Mouse (Mus musculus) heart, adult 8-10 months (tissue): ENCODE results near the gene Pfkp. TPM values are rescaled to one million over a fixed set of nuclear protein-coding genes. Genes with fewer than 3 reads are reported as not detected.

ENCODE experiments used
- DNase-seq: peaks from one replicate; pipeline ENCODE4 v3.0.0; 2022; ENCODE audit warnings: low spot score
- total RNA-seq, 4 experiments: library from RNA; stranded (reverse); gene quantifications; 2 replicates each; pipeline ENCODE4 v1.2.4; 2022

The Pfkp gene
- total RNA-seq: 10 to 100 TPM; 27.7 to 47.5 (median 33.5) TPM

- DNase-seq: peak; percentile 90
These were observed at the start of gene Pfkp for GRCm38 (mm10) chr13:6648669-6649233. Pfkp (minus strand) TSS chr13:6648777.

- no peak for DNase-seq
These were observed 42.0 kb upstream of the Pfkp start for GRCm38 (mm10) chr13:6690607-6691006.

GRCm38 (mm10) chr13:6689962-6690361 is 41.4 kb upstream of the Pfkp start:
- peak; percentile 39 for DNase-seq

- DNase-seq: no peak
These were observed 40.3 kb upstream of the Pfkp start for GRCm38 (mm10) chr13:6688790-6689433.

DNA sequence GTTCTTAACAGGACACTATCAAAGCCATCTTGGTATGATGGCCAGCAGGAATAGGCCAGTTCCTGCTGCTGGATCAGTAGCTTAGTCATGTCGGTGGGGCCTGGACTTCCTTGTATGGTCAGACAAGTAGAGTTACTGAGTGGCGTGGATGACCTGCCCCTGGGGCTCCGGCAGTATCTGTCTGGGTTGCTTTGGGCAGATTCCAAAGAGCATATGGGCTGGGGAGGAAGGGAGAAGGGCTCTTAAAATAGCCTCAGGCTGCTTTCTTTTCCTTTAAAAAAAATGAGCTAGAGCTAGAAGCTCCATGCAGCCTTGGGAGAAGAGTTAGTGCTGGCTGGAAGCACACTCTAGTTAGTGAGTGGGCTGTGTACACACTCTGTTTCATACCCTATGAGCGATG is 18.3 kb upstream of the Pfkp start:
- DNase-seq: no peak

- DNase-seq: no peak
These were observed 16.9 kb upstream of the Pfkp start for GRCm38 (mm10) chr13:6665506-6665905.

- no peak for DNase-seq
These were observed 15.6 kb upstream of the Pfkp start for GRCm38 (mm10) chr13:6664216-6664615.

- DNase-seq: peak; percentile 44
These were observed 10.7 kb upstream of the Pfkp start for GRCm38 (mm10) chr13:6659314-6659713.

DNA sequence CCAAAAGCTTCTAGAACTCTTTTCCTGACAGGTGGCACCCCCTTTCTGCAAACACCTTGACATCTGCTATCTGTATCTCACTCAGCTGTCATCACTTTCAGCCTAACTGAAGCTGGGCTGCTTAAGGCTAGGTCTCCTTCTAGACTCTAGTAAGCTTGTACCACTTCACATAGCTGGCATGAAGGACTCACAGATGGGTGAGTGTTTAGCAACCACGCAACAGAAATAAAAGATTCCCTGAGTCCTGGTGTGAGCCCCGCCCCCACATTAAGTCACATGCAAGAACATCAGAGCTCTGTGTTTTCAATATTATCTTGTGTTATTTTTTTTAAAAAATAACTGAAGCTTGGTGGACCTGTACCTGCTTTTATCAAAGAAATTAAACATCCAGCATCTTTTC is 8.7 kb upstream of the Pfkp start:
- DNase-seq: no peak

- DNase-seq: no peak
These were observed 965 bp upstream of the Pfkp start for GRCm38 (mm10) chr13:6649542-6649941.

DNA sequence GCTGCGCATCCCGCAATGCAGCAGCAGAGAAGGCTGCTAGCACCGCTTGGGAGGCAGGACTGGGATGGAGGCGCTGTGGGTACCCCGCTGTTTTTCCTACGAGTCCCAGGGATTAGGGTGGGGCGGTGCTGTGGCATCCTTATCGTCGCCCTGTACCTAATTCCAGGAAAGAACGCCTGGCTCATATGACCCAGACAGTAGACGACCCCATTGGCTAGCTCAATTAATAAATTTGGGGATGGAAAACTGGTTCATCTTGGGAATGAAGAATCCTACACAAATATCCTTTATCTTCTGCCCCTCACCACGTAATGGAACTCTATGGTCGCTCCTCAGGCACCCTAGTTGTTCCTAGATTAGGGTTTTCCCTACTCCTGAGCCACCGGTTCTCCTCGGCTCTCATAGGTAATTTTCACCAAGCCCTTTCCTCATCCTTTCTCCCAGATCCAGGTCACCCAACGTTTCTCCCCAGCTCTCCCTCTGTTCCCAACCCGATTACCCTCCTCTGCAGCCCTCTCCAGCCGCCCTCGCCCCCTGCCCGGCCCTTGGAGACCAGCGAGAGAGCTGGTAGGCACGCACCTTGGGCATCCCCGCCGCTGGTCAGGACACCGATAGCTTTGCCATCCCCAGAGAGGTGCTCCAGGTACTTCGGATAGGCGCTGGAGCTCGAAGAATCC is 447 bp downstream of the Pfkp start:
- no peak for DNase-seq

DNA sequence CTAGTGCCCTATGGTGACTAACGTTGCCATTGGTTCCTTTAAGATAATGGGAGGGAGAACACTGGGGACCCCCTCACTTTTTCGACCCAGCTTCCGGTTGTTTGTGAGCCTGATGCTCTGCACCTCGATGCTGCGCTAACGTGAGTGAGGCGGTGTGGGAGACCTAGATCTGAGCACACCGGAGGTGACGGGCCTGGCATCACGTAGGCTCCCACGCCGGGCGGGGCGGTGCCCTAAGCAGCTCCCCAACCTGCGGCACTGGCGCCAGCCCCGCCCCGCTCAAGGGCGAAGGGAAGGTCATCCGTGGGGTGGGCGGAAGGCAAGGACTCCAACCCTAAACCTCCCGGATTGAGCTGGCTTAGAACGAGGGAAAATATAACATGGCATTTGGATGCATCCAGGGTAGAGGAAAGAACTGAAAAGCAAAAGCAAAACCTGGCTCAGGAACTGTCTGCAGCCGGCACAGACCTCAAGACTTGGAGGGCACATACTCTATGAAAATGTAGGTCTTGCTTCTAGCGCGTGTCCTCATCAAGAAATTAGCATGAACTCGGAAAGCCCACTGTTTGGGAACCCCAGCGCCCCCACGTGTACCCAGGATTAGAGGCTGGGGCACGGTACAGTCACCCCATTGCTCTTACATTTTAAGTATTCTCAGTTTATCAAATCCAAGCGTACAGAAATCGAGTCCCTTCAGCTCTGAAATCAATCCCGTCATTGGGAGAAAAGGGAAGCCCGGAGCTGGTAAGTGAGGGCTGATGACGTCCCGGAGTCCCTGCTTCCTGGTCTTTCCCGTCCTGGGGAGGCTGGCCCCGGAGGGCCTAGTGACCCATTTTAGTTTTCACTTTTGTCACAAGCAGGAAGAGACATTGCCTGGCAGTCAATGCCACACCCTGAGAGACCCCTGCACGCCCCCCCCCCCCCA is 1.2 kb downstream of the Pfkp start:
- DNase-seq: peak; percentile 62

DNA sequence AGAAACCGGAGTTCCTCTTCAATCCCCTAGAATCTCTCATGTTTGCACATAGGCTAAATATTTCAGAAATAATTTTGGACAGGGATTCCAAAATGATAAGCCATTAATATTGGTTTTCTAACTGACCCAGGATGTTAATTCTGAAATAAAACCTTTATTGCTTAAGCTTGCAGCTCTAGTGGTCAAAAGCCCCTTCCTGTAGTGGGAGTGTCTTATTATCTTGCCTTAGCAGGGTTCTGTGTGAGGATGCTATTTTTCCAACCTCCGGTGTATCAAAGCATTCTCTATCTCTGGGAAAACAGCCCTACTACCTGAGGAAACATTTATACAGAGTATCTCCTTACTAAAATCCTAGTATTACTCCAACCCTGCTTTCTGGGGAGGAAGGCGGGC is 1.9 kb downstream of the Pfkp start:
- DNase-seq: no peak

DNA sequence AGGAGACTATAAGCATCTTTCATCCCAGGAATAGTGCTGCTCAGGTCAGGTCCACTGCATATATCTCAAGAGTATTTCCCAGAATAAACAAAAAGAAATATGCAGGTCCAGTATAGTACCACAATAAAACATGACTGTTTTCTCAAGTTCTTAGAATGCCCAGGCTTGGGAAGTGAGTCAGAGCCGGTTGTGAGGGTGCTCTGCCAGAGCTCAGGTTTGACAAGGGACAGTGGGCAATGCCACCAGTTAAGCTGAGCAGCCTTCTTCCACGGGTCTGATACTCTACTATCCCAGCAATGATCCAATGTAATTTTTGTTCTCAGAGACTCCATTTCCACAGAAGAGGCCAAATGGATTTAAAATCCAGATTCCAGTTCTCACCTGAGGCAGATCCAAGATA is 2.3 kb downstream of the Pfkp start:
- DNase-seq: no peak

- DNase-seq: no peak
These were observed 4.6 kb downstream of the Pfkp start for GRCm38 (mm10) chr13:6643968-6644367.

GRCm38 (mm10) chr13:6643026-6643425 is 5.6 kb downstream of the Pfkp start:
- no peak for DNase-seq

- peak; percentile 42 for DNase-seq
These were observed 6.1 kb downstream of the Pfkp start for GRCm38 (mm10) chr13:6642453-6642852.

- DNase-seq: no peak
These were observed 7.1 kb downstream of the Pfkp start for GRCm38 (mm10) chr13:6641497-6641896.

DNA sequence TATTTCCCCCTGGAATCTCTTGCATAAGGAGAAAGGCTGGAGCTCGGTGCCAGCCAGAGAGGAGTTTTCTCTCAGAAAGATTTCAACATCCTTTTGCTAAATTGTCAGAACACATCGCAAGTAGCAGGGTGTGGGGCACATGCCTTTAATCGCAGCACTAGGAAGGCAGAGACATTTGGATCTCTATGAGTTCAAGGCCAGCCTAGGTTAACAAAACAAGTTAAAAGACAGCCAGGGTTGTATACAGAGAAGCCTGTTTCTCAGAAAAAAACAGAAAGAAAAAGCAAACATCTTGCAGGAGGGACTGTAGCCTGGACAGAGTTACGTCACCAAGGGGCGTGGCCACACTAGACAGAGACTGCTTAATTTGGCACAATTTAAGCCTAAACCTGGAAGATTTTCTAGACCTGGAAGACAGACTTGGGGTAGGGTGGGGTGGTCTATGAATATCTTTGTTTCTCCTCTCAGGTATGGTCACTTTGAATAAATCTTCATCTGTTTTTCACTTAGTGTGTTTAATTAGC is 9.0 kb downstream of the Pfkp start:
- no peak for DNase-seq

DNA sequence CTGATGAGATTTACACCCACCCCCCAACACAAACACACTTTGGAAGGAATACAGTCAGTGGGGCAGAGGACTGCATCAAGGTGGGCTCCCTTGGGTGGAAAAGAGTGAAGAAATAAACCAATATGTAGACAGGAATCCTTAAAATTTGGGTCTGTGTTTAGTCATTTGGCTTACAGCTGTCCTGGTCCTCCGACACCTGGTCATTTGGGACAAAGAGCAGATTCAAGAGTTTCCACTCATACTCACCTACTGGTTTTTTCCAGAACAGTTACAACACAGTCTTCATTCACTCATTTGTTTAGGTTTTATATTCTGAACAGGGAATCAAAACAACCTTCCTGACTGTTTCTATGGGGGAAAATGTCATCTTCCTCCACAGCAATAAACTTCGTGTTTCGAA is 9.6 kb downstream of the Pfkp start:
- DNase-seq: no peak

DNA sequence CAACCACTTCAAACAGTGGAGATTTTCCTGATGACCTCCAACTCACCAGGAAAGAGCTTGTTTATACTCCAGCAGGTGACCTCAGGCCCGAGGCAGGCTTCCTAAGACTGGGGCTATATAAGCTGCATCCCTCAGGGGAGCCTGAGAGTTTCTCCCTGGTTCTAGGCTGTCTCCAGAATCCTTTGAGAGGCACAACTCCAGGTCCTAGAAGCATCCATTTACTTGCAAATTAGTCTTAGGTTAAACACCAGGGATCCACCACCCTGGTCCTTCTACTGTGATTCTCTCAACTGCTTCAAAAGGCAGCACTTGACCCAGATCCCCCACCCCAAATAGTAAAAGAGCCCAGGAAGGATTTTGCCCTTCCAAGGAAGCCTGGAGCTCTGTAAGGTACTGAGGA is 10.2 kb downstream of the Pfkp start:
- DNase-seq: no peak
